Mouse (Mus musculus): Measurements from ENCODE around the gene Lrrc20.

The Lrrc20 gene

GRCm38 (mm10) chr10:61476440-61477165, 1.0 kb downstream of the Lrrc20 start:
- peak; percentile 30 for DNase-seq

DNA sequence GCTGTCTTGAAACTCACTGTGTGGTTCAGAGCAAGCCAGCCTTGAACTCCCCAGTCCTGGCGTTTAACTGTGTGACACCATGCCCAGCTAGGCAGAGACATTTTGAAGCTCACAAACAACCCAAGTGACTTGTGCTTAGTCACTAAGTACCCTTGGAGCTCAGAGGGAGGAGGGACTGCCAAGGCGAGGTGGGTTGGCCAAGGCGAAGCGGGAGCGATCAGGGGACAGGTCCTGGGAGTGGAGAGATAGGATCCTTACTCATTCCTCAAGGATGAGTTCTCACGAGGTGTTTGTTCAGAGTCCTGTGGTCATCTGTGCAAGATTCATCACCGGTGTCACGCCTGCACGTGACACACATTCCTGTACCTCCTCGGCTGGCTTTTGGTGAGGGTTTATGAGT, 3.9 kb downstream of the Lrrc20 start:
- no peak for DNase-seq

DNA sequence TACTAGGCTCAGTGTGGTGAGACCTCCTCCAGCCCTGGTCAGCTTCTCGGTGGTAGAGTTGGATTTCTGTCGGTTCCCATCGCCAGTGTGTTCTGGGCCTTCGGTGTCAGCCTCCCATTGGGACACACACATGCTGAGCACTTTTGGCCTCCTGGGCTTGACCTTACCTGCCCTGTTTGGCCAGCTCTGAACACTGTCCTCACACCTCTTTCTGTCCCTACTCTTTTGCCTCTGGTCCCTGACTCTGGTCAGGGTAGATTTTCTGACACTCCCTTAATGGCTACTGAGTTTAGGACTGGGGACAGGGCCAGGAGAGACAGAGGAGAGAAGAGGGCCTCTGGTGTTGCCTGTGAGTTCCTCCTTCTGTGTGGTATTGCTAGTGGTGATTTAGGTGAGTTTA, 4.3 kb downstream of the Lrrc20 start:
- no peak for DNase-seq

GRCm38 (mm10) chr10:61480488-61480887, 4.9 kb downstream of the Lrrc20 start:
- no peak for DNase-seq

DNA sequence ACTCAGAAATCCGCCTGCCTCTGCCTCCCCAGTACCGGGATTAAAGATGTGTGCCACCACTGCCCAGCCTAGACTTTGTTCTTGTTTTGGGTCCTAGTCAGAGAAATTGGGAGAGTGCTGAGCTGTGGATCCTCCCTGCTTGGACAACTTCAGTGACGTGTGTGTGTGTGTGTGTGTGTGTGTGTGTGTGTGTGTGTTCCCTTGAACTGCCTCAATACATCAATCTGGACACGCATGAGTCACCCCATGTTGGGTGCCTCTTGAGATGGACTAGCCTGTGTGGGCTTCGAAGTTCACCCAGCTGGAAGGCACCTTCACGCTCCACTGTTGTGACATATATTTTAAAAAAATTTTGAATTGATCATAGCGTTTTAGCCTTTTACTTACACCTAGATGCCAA, 7.2 kb downstream of the Lrrc20 start:
- DNase-seq = no peak

DNA sequence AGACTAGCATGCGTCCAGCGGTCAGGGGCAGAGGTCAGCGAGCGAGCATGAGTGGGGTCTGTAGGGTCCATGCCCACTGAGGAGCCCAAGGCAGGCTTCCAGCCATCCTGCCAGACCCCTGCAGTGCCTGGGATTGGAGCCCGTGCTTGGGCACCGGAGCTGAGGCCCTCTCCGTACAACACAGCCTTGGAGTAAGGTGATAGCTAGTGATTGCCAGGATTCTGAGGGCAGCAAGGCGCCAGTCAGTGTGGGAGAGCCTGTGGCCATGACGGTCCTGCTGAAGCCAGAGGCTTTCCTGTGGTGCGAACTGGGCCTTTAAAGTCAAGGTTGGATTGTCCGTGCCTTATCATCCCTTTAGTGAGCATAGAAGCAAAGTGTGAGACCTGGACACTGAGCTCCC, 9.2 kb downstream of the Lrrc20 start:
- DNase-seq = no peak

GRCm38 (mm10) chr10:61486551-61487339, 11.1 kb downstream of the Lrrc20 start:
- DNase-seq = no peak

DNA sequence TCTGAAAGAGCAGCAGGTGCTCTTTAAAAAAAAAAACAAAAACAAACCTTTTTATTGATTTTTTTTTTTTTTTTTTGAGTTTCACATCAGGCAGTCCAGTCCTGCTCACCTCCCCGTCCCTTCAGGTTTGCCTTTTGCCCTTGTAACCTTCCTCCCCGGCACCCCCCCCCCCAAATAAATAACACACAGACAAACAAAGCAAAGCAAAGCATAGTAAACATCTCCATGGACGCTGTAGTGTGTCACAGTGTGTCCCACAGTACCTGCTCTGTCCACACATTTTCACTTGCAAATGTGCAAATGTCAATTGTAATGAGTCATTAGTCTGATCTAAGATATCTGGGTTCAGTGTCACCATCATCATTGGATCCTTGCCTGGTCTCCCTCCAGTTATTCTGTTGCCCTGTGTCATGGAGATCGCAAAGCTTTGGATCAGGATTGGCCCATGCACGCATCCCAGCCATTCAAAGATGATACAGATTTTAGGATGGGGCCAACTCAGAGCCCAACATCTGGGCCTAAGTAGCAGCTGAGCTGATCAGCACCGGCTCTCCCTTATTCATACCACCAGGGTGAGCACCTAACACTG, 13.0 kb downstream of the Lrrc20 start:
- no peak for DNase-seq

GRCm38 (mm10) chr10:61491573-61491972, 16.0 kb downstream of the Lrrc20 start:
- DNase-seq = peak; percentile 70

- peak; percentile 91 for DNase-seq
These were observed 16.4 kb downstream of the Lrrc20 start for GRCm38 (mm10) chr10:61492040-61492439.

GRCm38 (mm10) chr10:61495461-61495860, 19.9 kb downstream of the Lrrc20 start:
- no peak for DNase-seq

GRCm38 (mm10) chr10:61496231-61496630, 20.6 kb downstream of the Lrrc20 start:
- no peak for DNase-seq

- DNase-seq = no peak
These were observed 24.2 kb downstream of the Lrrc20 start for GRCm38 (mm10) chr10:61499505-61500466.

DNA sequence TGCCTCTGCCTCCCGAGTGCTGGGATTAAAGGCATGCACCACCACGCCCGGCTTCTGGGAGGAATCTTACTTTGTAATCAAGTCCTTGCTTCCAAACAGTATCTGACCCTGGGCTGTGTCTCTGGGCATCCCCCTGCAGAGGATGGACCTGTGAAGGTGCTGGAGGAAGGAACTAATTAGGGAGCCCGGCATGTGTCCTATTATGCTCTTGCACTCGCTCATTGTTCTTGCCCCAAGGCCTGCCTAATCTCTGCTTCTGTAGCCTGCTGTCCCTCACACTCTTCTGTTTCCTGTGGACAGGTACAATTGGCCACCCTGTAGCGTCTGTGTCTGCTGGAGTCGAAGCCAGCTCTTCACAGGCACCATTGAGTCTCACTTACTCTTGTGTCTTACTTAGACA, 25.2 kb downstream of the Lrrc20 start:
- DNase-seq = no peak

DNA sequence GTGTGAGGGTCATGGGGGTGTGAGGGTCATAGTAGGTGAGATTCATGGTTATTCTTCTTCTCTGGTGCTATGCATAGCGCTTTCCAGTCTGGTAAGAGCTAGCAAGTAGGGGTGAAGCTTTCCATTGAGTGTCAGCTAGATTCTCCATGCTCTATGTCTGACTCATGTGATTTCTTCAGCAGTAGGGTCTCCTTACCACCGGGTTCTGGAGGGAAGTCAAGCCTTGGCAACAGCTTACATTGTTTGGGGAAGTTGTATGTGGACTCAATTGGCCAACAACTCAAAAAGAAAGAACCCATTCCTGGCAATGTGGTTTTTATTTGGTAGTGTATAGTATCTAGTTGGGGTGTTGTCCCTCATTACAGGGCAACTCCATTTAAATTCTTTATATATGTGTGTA, 28.5 kb downstream of the Lrrc20 start:
- no peak for DNase-seq

DNA sequence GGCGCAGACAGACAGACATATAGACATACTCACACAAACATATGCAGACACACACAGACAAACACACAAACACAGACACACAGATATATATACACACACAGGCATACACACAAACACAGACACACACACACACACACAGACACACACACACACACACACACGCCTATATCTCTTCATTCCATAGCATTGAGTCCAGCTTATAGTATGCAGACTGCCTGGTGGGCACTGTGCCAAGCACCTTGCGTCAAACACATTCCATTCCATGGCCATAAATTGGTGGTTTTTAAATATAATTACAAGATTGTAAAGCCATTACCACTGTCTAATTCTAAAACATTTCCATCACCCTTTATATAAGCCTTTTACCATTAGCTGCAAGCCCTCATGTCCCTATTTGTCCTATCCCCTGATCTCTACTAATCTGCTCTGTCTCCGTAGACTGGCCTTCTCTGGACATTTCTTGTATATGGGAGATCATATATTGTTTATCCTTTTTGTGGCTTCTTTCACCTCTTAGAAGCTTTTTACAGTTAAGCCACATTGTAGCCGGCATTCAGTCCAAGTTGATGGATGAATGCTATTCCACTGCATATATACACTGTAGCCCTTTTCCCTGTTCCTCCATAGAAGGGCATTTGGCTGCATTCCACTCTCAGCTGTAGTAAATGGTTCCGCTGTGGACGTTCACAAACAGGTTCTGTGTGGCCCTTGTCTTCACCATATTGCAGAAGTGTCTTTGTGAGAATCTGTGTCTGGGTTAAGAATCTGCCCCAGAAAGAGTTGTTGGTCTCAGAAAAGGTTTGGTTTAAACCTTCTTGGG, 31.0 kb downstream of the Lrrc20 start:
- DNase-seq = no peak

- DNase-seq = no peak
These were observed 34.3 kb downstream of the Lrrc20 start for GRCm38 (mm10) chr10:61509873-61510272.

- DNase-seq = no peak
These were observed 35.2 kb downstream of the Lrrc20 start for GRCm38 (mm10) chr10:61510809-61511208.

DNA sequence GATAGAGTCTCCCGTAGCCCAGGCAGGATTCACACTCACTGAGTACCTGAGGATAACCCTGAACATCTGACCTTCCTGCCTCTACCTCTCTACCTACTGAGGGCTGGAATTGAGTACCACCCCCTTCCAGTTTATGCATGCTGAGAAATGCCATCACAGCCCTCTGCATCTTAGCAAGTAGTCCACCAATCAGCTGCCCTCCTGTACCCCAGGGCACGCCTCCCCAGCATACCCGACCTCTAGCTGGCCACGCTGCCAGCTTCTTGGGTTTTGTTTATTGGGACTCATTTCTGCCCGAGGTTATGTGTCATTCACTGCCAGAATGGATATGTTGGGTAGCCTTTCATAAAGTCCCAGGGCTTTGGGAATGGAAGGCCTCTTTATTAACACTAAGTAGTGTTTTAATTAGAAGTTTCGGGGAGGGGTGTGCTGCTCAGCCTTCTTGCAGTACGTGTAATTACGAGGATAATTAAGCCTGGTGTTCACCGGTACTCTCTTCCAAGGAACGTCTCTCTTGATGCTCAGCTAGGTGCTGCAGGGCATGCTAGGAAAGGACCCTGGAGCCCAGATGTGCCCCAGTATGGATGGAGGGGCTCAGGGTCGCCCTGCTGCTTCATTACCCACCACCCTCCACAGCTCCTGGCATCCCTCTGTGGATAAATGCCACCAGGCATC, 36.8 kb downstream of the Lrrc20 start:
- no peak for DNase-seq

GRCm38 (mm10) chr10:61516866-61517265, 41.3 kb downstream of the Lrrc20 start:
- DNase-seq = no peak

Measured in liver (tissue).